In genomic region chr19:53369469-53370043, GRCm38 (mm10) we compare ENCODE assay signal across 9 mouse cellular contexts. TPM values are rescaled to one million over a fixed set of nuclear protein-coding genes. Genes with fewer than 3 reads are reported as not detected.
DNase-seq lines count a peak whose midpoint lies in the region; ATAC-seq and TF ChIP-seq lines count a peak whose summit lies in the region.
"Had no signal": no experiment of that assay in that cellular context is flagged by ENCODE, and none has a peak within 500 bp of the region (broad histone marks: within the 10 kb centered on the region; RNA-seq: fewer than 3 reads in every experiment).

No protein-coding gene starts in this region.

- ATAC-seq in embryonic facial prominence, embryonic 12.5 days (ENCODE audit: insufficient number of reproducible peaks, insufficient read depth, low FRiP score, low TSS enrichment) = no peak
- ATAC-seq in limb, embryonic 12.5 days (ENCODE audit: insufficient number of reproducible peaks, insufficient read depth, low FRiP score, low TSS enrichment, low read depth) = no peak
- ATAC-seq in midbrain, embryonic 15.5 days (replicated peaks) = peak; percentile 62

- TF ChIP-seq CTCF in kidney, adult 2 months (conservative IDR thresholded peaks at IDR 0.05; ENCODE audit: insufficient read depth, insufficient read length, low read depth, low read length) = peak; percentile 92

- H3K27ac ChIP-seq in embryonic facial prominence, embryonic 12.5 days = no peak overlapping the region
- 0 out of 2 replicates have a peak overlapping the region, but pooled peaks have one; percentile 11 for H3K27ac ChIP-seq in kidney, adult 2 months (ENCODE audit: insufficient read depth, low read depth, low read length)
- peak overlapping the region; percentile 57; the same call in 1 of the 2 replicates for H3K27ac ChIP-seq in limb, embryonic 12.5 days
- H3K27ac ChIP-seq in midbrain, embryonic 15.5 days = no peak overlapping the region
- H3K27ac ChIP-seq: embryonic facial prominence, embryonic 15.5 days had no signal

- no peaks in the 10 kb centered on the region for H3K9me3 ChIP-seq in embryonic facial prominence, embryonic 12.5 days
- H3K9me3 ChIP-seq in limb, embryonic 12.5 days = no peaks in the 10 kb centered on the region
- no peaks in the 10 kb centered on the region for H3K9me3 ChIP-seq in midbrain, embryonic 15.5 days
- H3K9me3 ChIP-seq: embryonic facial prominence, embryonic 15.5 days had no signal

- no peak for TF ChIP-seq POLR2A in kidney, adult 2 months (IDR thresholded peaks at IDR 0.05; ENCODE audit: low read depth, low read length)

- 35% methylated on average over 14 of the region's 14 CpGs for WGBS in embryonic facial prominence, embryonic 12.5 days
- 20% methylated on average over 14 of the region's 14 CpGs for WGBS in kidney, adult 2 months
- 26% methylated on average over 14 of the region's 14 CpGs for WGBS in limb, embryonic 12.5 days
- WGBS in midbrain, embryonic 15.5 days = 35% methylated on average over 14 of the region's 14 CpGs

- H3K27me3 ChIP-seq in embryonic facial prominence, embryonic 12.5 days = no peaks in the 10 kb centered on the region
- no peaks in the 10 kb centered on the region for H3K27me3 ChIP-seq in kidney, adult 2 months (replicated peaks; ENCODE audit: control insufficient read depth, insufficient read depth, low read length)
- H3K27me3 ChIP-seq in limb, embryonic 12.5 days = no peaks in the 10 kb centered on the region
- no peaks in the 10 kb centered on the region for H3K27me3 ChIP-seq in midbrain, embryonic 15.5 days (replicated peaks)
- H3K27me3 ChIP-seq: embryonic facial prominence, embryonic 15.5 days had no signal

- H3K4me1 ChIP-seq in embryonic facial prominence, embryonic 12.5 days = peaks cover 20% of the 10 kb centered on the region
- no peaks in the 10 kb centered on the region; the same call in 1 of the 2 replicates for H3K4me1 ChIP-seq in kidney, adult 2 months (ENCODE audit: control insufficient read depth, insufficient read depth, low read length)
- peaks cover 51% of the 10 kb centered on the region for H3K4me1 ChIP-seq in limb, embryonic 12.5 days (replicated peaks)
- peaks cover 11% of the 10 kb centered on the region for H3K4me1 ChIP-seq in midbrain, embryonic 15.5 days

- H3K36me3 ChIP-seq in embryonic facial prominence, embryonic 12.5 days = peaks cover 15% of the 10 kb centered on the region
- no peaks in the 10 kb centered on the region; the same call in 1 of the 2 replicates for H3K36me3 ChIP-seq in kidney, adult 2 months (ENCODE audit: control insufficient read depth, insufficient read depth, low read length)
- H3K36me3 ChIP-seq in limb, embryonic 12.5 days = peaks cover 32% of the 10 kb centered on the region
- peaks cover 2% of the 10 kb centered on the region; the same call in 1 of the 2 replicates for H3K36me3 ChIP-seq in midbrain, embryonic 15.5 days (replicated peaks)

- DNase-seq in CD4-positive helper T cell, adult 2 months (ENCODE audit: low read depth, low spot score) = peak; percentile 73
- DNase-seq in adrenal gland, postnatal 4 days (ENCODE audit: low spot score in 2 of 2) = peak; percentile 50 to 70
- peak; percentile 79 for DNase-seq in heart, adult 8-10 months (ENCODE audit: low spot score)
- peak; percentile 93 for DNase-seq in kidney, adult 2 months
- DNase-seq in spleen, adult 18-20 months = peak; percentile 36 to 76

- H3K4me2 ChIP-seq in embryonic facial prominence, embryonic 12.5 days (replicated peaks) = 0 out of 2 replicates have a peak overlapping the region, but pooled peaks have one; percentile 3
- H3K4me2 ChIP-seq in limb, embryonic 12.5 days = peak overlapping the region; percentile 35
- H3K4me2 ChIP-seq in midbrain, embryonic 15.5 days = no peak overlapping the region
- H3K4me2 ChIP-seq: embryonic facial prominence, embryonic 15.5 days had no signal

- no peak overlapping the region for H3K4me3 ChIP-seq in embryonic facial prominence, embryonic 12.5 days
- H3K4me3 ChIP-seq in kidney, adult 2 months (ENCODE audit: insufficient read depth, low read depth, low read length) = no peak overlapping the region
- no peak overlapping the region for H3K4me3 ChIP-seq in limb, embryonic 12.5 days (replicated peaks)
- H3K4me3 ChIP-seq in midbrain, embryonic 15.5 days = no peak overlapping the region
- H3K4me3 ChIP-seq: embryonic facial prominence, embryonic 15.5 days had no signal

- no peak overlapping the region for H3K9ac ChIP-seq in embryonic facial prominence, embryonic 12.5 days
- H3K9ac ChIP-seq in limb, embryonic 12.5 days (replicated peaks) = no peak overlapping the region
- H3K9ac ChIP-seq in midbrain, embryonic 15.5 days = no peak overlapping the region
- H3K9ac ChIP-seq: embryonic facial prominence, embryonic 15.5 days had no signal

RNA-seq across cellular contexts. Expression of gene Gm10197, which starts 2.0 kb away (rescaled TPM):
- not detected for total RNA-seq in adrenal gland, postnatal 4 days (2021)
- polyA plus RNA-seq in embryonic facial prominence, embryonic 12.5 days (2016; fragmentation: Nextera tagmentation; extraction: Ambion mirVana) = not detected in 2 replicates
- total RNA-seq in heart, adult 8-10 months (2022) = not detected
- not detected in 2 replicates for polyA plus RNA-seq in kidney, adult 2 months (2012; rRNA removed)
- polyA plus RNA-seq in limb, embryonic 12.5 days (2016; fragmentation: Nextera tagmentation; extraction: Ambion mirVana) = not detected in 2 replicates
- 7.7 TPM in 1 of 2 replicates, not detected in the other for polyA plus RNA-seq in midbrain, embryonic 15.5 days (2015; fragmentation: Nextera tagmentation; extraction: Ambion mirVana)
- polyA plus RNA-seq: embryonic facial prominence, embryonic 15.5 days had no signal

RNA-seq across cellular contexts. Expression of gene Smndc1, which starts 20.8 kb away (rescaled TPM):
- 10 to 100 TPM; 49.1 to 52.1 TPM for total RNA-seq in adrenal gland, postnatal 4 days (2021)
- 40.7 and 48.3 TPM in 2 replicates for polyA plus RNA-seq in embryonic facial prominence, embryonic 12.5 days (2016; fragmentation: Nextera tagmentation; extraction: Ambion mirVana)
- 10 to 100 TPM; 31.9 to 37.5 (median 33.3) TPM for total RNA-seq in heart, adult 8-10 months (2022)
- polyA plus RNA-seq in kidney, adult 2 months (2012; rRNA removed) = 3.4 and 5.9 TPM in 2 replicates
- polyA plus RNA-seq in limb, embryonic 12.5 days (2016; fragmentation: Nextera tagmentation; extraction: Ambion mirVana) = 46.7 and 53.1 TPM in 2 replicates
- 31.9 and 32.4 TPM in 2 replicates for polyA plus RNA-seq in midbrain, embryonic 15.5 days (2015; fragmentation: Nextera tagmentation; extraction: Ambion mirVana)

RNA-seq across cellular contexts. Expression of gene Mxi1, which starts 59.2 kb away (rescaled TPM):
- total RNA-seq in adrenal gland, postnatal 4 days (2021) = 10 to 100 TPM; 38.1 to 40.5 TPM
- polyA plus RNA-seq in embryonic facial prominence, embryonic 12.5 days (2016; fragmentation: Nextera tagmentation; extraction: Ambion mirVana) = 44.8 and 44.9 TPM in 2 replicates
- total RNA-seq in heart, adult 8-10 months (2022) = 10 to 100 TPM; 38.7 to 49.2 (median 46.0) TPM
- 38.9 and 41.7 TPM in 2 replicates for polyA plus RNA-seq in kidney, adult 2 months (2012; rRNA removed)
- 45.5 and 46.6 TPM in 2 replicates for polyA plus RNA-seq in limb, embryonic 12.5 days (2016; fragmentation: Nextera tagmentation; extraction: Ambion mirVana)
- 49.6 and 53.3 TPM in 2 replicates for polyA plus RNA-seq in midbrain, embryonic 15.5 days (2015; fragmentation: Nextera tagmentation; extraction: Ambion mirVana)

Comparison
In these comparisons a context has a peak if more than half of its experiments do, and no peak if none do; other contexts are left out.
1. H3K27ac ChIP-seq: peak in kidney, adult 2 months (single experiment) and limb, embryonic 12.5 days (single experiment); none in embryonic facial prominence, embryonic 12.5 days (single experiment) and midbrain, embryonic 15.5 days (single experiment).
2. Peak in every context shown above with its lines, with median percentiles within 50 percentile points of each other: DNase-seq.